Mouse (Mus musculus) retina, postnatal 7 days (tissue): ENCODE data around the gene Prdm10.

ENCODE experiments used
- DNase-seq: peaks from one replicate; pipeline ENCODE4 v3.0.0-alpha.2; 2012; ENCODE audit warnings: low read depth, low spot score

Gene Prdm10

DNA sequence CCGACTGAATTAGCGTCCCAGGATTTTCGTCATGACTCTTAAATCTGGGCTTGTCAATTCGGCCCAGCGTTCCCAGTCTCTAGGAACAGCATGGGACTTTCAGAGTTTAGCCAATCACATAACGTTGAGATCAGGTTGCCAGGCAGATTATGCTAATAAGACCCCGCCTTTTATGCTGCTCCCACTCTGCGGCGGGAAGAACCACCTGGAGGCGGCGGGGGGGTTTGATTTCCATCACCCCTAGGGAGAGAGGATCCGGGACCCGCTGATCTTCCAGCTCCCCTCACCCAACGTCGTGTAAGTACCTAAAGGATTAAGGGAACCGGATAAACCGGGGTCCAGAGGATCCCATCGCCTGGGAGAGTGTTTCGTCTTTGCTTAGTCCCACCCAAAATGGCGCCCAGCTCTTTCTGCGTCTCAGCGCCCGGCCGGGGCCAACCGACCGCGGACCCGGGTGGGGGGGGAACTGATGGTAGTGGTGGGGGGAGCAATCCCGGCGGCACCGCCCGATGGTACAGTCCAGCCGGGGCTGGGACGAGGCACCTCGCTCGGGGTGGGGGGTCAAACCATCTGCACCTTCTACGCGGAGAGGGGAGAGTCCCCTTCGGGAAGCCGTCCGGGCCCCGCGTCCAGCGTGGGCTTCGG lies at the start of gene Prdm10:
Prdm10 (plus strand) TSS at position 173 of the 645 bp plus-strand sequence.
- DNase-seq: peak; percentile 96

DNA sequence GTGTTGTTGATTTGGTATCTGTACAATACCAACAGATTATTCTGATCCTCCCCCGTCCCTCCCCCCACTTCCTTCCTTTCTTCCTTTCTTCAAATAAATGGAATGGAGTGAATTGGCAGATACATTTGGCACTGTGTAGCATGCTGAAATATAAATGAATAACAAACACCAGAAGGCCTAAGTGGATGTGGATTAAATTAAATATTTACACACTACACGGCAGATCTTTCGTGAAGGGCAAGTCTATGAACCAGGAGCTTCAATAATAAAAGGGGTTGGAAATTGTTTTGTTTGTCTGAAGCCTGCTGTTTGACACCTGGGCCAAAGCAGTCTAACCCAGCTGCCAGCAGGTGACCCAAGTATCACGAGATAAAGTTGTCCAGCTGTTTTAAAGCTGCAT lies 45.3 kb upstream of the Prdm10 start:
- DNase-seq: no peak

DNA sequence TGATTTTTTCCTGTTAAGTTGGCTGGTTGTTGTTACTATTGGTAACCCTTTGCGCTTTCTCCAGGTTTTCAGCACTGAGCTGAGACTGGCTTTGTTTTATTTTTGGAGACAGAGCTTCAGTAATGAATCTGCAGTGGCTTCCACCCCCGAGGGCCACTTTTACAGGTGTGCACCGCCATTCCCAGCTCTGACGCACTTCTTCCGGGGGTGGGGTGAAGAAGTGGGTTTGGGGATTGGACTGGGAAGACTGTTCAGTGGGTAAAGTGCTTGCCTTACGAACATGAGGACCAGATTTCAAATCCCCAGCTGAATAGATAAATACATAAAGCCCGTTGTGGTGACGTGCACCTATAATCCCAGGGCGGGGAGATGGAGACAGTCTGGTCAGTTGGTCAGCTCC lies 44.8 kb upstream of the Prdm10 start:
- no peak for DNase-seq

DNA sequence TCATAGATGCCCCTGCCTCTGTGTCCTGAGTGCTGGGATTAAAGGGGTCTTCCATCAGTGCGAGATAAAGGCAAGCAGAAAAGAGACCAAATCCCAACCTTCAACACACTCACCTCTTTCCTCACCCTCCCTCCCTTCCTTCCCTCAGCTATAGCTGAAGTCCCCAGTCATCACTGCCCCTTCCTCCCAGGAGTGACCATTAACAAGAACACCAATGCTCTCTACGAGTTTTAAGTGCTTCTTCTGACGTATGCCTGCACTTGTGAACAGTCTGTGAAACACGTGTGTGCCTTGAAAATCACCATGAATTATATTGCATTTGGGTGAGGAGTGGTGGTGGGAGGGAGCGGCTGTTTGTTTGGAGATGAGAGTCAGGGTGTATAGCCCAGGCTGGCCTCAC lies 44.3 kb upstream of the Prdm10 start:
- no peak for DNase-seq

DNA sequence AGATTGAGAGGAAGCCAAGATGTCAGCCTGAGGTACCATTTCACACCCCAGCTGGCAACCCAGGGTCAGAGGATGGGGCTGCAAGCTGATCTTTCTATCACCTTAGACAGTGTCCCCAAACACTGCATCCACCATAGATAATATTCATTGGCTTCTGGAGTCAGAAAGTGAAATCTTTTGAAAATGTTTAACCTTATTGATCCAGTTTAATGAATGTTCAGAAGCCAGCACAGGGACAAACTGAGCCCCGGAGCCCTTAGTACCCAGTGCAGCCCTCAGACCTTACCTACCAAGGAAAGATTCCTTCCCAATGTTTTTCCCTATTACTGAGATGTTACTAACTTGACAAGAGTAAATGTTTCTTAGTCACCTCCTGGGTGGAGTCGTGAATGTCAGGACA lies 41.8 kb upstream of the Prdm10 start:
- no peak for DNase-seq

DNA sequence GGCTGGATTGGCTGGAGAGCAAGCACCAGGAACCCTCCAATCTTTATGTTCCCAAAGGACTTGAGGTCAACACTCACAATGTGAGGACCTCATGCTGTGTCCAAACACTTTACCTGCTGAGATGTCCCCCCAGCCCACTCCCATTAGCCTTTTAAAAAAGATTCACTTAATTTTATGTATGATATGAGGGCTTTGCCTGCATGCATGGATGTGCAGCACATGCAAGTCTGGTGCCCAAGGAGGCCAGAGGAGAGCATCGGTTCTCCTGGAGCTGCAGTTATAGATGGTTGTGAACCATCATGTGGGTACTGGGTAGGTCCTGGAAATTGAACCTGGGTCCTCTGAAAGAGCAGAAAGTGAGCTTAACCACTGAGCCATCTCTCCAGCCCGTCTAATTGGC lies 40.8 kb upstream of the Prdm10 start:
- no peak for DNase-seq

DNA sequence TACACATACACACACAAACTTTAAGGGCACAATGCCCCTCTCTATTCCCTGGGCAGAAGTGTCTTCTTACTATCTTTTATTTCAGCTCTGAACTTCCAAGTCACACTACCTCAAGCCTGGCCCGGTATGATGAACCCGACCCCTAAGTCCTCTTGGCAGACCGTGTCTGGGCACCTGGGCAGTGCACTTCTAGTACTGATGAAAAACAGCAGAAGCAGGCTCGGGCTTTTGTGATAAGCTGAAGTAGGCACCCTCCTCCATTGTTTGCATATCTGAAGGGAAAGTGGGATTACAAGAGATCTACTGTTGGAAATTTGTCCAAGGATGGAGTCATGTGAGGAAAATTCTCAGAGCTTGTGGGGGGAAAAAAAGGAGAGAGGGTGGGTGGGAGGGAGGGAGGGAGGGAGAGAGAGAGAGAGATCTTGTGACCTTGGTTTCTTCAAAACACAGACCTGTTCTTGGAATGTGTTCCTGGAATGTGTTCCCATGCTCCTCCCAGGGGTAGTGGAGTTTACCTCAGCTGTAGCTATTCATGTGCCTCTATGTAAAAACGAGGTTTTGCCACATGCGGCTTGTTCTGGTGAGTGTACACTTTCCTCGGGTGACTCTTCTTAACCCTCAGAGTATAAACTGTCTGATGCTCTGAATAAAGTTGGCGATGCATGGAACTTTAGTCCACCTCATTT lies 39.7 kb upstream of the Prdm10 start:
- no peak for DNase-seq

DNA sequence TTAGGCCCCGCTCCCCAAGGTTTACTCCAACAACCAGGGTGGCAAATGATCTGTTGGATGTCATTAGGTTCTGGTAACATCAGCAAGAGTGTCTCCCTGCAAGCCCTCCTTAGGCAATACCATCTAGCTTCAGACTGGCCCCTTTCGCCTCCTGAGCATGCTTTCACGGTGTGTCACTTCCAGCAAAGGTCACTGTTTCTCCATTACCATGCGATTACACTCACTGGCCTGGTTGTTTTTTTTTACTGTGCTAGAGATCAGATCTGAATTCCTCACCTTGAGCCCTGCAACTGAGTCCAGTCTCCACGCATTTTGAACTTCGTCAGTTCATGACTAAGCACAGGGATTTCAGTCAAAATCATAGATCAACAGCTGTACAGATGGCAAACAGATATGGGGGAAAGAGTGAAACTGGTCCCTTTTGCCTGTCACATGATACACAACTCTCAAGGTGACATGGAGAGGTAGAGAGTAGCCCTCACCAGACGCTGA lies 39.1 kb upstream of the Prdm10 start:
- no peak for DNase-seq

DNA sequence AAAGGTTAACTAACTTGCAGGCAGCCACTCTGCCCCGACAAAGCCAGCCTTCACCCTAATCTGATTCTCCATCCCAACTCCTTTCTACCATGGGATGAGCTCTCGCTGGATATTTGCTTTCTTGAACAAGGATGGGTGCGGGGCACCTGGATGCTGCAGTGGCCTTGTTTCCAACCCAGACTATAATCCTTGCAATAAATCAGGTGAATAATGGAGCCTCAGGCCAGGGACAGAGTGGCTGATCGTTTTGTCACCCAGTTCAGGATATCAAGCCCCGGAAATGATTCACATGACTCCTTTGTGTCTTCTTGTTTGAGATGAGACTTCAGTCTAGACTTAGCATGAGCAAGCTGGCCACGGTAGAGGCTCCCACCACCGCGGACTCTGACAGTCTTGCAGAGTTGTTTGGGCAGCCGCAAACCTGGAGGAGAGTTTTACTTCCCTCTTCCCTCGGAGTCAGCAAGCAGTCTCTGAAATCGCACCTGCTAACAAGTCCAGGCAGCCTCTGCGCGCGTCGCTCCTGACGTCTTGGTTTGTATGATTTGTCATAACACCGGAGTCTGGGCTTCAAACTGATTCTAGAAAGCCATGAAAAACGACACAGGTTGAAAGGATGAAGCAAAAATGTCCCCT lies 36.9 kb upstream of the Prdm10 start:
- no peak for DNase-seq

DNA sequence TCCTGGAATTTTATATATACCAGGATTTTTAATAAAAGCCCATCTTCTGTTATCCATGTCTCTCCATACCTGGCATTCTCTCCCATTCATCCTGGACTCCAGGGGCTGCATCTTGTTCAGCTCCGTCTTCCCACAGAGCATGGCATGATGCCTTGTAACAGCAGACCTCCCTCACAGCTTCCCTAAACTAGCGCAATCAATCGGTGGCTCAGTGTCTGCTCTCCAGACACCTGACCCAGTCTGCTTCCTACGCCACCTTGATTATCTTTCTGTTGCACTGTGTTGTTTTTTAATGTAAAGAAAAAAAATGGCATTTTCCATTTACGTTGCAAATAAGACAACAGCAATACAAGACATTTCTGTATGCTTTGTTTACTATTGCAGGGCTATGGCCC lies 36.4 kb upstream of the Prdm10 start:
- DNase-seq: no peak

DNA sequence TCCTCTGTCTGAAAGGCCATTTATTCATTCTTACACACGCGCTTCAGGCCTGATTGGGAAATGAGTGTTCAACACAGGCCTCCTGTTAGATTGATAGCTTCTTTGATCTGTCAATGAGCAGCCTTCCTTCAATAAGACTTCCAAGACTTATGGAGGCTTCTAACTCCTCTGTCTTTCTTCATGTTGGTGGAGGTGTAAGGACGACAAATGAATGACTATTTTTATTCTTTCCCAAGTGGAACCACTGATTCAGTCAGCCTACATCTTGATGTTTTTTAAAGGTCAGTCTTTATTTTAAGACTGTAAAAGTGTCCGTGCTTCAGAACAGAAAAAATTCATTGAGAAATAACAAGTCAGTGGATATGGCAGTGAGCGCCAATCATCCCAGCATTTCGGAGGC lies 35.3 kb upstream of the Prdm10 start:
- no peak for DNase-seq

DNA sequence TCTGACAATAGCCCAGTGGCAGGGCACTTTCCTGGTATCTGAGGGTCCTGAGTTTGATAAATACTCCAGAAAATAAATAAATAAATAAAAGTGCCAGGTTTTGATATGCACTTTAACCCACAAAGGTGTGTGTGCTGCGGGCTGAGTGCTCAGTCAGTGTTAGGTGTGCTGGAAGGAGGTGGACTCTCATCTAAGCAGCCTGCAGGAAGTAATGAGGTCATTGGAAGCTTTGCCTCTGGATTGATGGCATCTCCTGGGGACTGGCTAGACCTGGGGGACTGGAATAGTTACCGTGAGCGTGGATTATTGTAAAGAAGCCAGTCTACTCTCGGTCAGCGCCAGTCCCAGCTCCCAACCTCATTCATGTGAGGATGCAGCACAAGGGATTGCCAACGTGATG lies 33.9 kb upstream of the Prdm10 start:
- DNase-seq: no peak

DNA sequence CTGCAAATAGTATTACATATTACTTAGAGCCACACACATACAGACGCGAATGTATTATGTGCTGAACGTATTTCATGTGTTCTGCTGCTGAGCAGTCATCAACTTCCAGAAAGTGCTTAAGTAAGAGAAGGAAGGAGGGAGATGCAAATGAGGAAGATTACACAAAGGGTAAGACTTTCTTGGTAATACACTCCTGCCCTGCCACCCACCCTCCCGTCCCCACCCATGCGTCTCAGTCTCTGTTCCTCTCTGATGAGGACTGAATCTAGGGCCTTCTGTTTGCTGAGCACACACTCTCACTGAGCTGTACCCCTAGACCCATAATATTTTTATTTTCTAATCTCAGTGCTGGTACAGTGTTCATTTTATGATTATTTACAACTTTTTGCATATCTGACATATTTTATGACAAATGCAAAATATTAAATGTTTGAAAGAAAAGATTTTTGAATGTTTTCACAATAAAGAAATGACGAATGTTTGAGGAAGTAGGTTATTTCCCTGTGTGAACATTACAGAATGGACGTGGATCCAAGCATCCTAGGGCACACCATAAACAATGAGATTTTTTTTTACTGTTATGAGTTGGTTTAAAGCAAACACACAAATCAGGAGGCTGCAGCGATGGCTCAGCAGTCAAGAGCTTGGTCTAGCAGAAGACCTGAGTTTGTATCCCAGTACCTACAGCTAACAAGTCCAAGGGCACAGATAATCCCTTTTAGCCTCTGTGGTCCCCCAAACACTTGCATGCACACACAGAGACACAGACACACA lies 32.7 kb upstream of the Prdm10 start:
- no peak for DNase-seq

DNA sequence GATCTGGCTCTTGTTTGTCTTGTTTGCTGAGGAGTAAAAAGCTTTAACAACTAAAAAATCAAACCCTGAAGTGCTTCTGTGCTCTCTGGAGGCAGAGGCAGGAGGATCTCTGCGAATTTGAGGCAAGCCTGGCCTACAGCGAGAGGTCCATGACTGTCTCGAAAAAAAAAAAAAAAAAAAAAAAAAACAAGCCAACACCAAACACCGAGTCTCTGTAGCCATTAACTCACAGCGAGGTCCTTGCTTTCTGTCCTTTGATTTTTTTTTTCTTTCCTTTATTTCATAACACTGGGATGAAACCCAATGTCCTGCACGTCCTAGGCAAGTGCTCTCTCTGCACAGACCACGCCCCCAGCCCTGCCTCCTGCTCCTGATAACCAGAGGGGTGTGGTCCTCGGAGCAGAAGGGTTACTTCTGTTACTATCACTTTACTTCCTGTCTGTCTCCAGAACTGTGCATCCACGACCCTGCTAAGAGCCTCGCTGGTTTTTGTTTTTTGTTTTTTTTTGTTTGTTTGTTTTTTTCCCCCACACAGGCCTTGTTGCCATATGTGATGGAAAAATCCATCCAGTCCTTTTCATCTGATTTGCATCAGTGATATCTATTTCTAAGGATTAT lies 28.0 kb upstream of the Prdm10 start:
- DNase-seq: no peak

DNA sequence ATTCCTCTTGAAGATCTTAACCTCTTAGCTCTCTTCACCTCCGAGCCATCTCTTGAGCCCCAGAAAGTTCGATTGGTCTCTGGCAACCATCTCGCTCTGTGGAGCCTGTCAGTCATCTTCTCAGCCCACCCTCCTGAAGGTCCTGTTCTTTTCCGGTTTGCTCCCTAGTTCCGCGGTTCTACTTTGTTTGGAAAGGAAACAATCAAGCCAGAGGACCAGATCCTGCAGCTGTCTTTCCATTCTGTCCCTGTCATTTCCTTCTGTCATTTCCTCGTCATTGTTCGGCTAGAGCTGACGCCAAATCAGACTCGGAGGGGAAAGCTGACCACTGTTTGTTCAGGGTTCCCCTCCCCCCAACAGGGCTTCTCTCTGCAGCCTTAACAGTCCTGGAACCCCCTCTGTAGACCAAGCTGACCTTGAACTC lies 27.0 kb upstream of the Prdm10 start:
- DNase-seq: no peak

DNA sequence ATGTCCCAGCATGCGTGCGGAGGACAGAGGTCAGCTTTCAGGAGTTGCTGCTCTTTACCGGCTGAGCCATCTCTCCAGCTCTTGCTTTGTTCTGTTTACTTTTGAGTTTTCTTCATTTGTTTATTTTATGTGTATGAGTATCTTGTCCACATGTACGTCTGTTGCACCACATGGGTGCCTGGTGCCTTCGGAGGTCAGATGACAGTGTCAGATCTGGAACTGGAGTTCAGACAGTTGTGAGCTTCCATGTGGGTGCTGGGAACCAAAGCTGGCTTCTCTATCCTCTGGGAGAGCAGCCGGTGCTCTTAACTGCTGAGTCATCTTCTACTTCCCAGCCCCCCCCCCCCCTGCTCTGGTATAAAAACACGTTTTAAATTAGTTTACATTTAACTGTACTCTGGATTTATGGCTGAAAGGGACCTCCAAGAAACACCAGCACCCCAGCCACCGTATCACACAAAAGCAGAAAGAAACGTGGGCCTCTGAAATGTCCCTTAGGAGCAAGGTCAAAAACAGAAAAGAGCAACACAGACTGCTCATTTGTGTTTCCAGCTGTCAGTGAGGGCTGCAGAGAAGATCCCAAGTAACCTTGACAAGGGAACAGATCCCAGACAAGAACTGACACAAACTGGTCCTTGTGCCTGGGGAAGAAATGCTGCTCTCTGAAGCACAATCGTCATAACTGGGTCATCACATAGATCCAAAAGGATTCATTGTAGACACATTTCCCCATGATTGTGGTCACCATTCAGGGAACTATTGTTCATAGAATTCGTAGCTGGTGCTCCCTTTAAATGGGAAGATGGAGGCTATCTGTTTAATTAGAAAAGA lies 26.3 kb upstream of the Prdm10 start:
- no peak for DNase-seq

DNA sequence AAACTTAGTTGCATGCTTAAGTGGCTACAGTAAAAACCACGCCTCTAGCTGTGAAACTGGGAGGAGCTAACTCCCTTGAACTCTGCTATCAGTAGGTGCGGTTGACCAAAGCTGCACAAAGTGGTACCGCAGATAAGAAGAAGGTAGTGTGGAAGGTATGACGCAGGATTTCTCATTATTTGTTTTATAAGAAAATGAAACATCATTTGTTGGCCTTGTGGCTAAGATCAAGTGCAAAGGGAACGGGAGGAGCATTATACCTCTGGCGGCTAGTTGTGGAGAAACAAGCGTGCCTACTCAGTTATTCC lies 25.7 kb upstream of the Prdm10 start:
- DNase-seq: no peak

DNA sequence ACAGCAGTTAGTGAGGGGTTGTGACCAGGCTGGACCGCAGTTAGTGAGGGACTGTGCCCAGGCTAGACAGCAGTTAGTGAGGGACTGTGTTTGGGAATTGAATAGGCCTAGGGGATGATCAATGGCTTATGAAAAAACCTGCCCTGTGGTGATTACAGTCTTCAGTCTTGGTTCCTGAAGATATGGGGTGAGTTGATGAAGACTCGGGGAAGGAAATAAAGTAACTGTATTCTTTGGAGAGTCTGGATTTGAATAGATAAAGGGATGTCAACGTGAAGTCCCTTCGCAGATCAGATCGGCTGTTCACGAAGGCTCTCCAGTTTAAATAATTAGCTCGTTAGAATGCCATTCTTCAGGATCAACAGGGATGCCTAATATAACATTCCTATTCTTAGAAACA lies 24.4 kb upstream of the Prdm10 start:
- no peak for DNase-seq

DNA sequence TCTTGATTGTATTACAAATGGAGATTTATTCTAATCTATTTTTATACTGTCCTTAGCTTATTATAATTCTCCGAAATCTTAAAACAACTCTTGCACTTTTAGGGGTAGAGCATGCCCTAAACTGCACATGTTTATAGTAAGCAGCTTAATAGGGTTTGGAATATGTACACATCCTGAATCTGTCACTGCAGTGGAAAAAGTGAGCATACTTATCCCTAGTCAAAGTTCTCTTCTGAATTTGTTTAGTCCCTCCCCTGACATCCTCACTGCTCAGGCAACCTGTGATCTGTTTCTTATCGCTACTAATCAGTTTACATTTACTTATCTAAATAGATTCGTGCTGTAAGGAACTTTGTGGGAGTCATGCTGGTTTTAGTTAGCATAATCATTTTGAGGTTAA lies 22.1 kb upstream of the Prdm10 start:
- DNase-seq: no peak

DNA sequence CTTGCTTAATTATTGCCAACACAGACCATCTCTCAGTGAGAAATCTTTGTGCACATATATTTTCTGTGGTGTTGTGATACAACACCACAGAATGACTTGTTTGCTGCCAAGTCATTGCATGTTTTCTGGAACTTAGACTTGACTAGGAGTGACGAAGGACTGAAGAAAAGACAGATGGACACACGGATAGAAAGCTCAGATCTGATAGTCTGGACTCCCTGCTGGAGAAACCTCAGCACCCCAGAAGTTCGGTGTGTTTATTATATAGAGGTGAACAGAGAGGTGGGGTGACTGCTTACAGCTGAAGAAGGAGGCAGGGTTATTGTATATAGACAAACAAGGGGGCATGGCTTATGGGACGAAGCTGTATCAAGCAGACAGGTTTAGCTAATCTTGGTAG lies 20.1 kb upstream of the Prdm10 start:
- no peak for DNase-seq
